21 mouse cellular contexts compared by ENCODE assay signal in the genomic region with DNA sequence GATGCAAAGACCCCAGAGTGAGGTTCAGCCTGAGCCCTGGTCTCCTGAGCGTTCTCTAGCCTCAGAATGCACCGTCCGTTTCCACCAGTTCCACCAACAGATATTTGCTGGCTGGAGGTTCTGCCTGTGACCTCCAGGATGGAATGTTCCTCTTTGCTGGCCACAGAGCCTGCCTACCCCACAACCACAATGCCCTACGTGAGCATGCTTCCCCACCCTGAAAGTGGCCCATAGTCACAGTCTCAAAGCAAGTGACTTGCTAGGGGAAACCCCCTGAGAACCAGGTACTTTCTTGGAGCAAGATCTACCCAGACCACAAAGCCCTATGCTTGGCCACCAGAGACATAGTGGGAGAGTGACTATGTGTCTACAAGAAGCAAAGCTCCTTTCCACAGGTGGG. TPM values are rescaled to one million over a fixed set of nuclear protein-coding genes. Genes with fewer than 3 reads are reported as not detected.
DNase-seq lines count a peak whose midpoint lies in the region; ATAC-seq lines count a peak whose summit lies in the region.
"Had no signal": no experiment of that assay in that cellular context is flagged by ENCODE, and none has a peak within 500 bp of the region (broad histone marks: within the 10 kb centered on the region; RNA-seq: fewer than 3 reads in every experiment).

No protein-coding gene starts in this region.

- ATAC-seq in granulocyte monocyte progenitor cell, adult 5-6 weeks (replicated peaks; ENCODE audit: poor library complexity, severe bottlenecking) = peak; percentile 74
- peak; percentile 50; the same call in 1 of the 2 replicates for ATAC-seq in megakaryocyte progenitor cell, adult 5-6 weeks (replicated peaks; ENCODE audit: poor library complexity)
- ATAC-seq: forebrain, embryonic 15.5 days; intestine, embryonic 15.5 days; Patski had no signal

- peak; percentile 70 for DNase-seq in heart, adult 11 months
- no peak for DNase-seq in heart, postnatal 4 days
- DNase-seq in kidney, adult 18-20 months = no peak
- no peak for DNase-seq in thymus, postnatal 25 days
- DNase-seq: adrenal gland, postnatal 10 days; adrenal gland, postnatal 36 days; cerebellum, adult 2 months; cerebellum, adult 9-11 months; cerebellum, postnatal 25 days; embryo, embryonic 11 days; gastrocnemius, postnatal 25 days had no signal

RNA-seq across cellular contexts. Expression of a gene that starts 11.7 kb away (rescaled TPM):
- under 1 TPM; 0.56 to 0.88 TPM for total RNA-seq in heart, postnatal 4 days (2021)
- not detected in 2 replicates for total RNA-seq in granulocyte monocyte progenitor cell, adult 5-6 weeks (2014; fragmentation: Nextera tagmentation)
- total RNA-seq in granulocyte monocyte progenitor cell, adult 5-6 weeks (2017) = not detected in 2 replicates
- total RNA-seq in megakaryocyte progenitor cell, adult 5-6 weeks (2015) = not detected in 2 replicates
- total RNA-seq in megakaryocyte progenitor cell, adult 5-6 weeks (2017) = not detected in 2 replicates
- total RNA-seq: G1E; gastrocnemius, adult 8-10 months; gastrocnemius, postnatal 25 days had no signal

RNA-seq across cellular contexts. Expression of a gene that starts 21.7 kb away (rescaled TPM):
- total RNA-seq in heart, postnatal 4 days (2021) = not detected
- not detected in 2 replicates for total RNA-seq in granulocyte monocyte progenitor cell, adult 5-6 weeks (2014; fragmentation: Nextera tagmentation)
- total RNA-seq in granulocyte monocyte progenitor cell, adult 5-6 weeks (2017) = not detected in 2 replicates
- not detected in 2 replicates for total RNA-seq in megakaryocyte progenitor cell, adult 5-6 weeks (2015)
- not detected in 2 replicates for total RNA-seq in megakaryocyte progenitor cell, adult 5-6 weeks (2017)
- total RNA-seq: adrenal gland, adult 18-20 months; adrenal gland, postnatal 10 days; adrenal gland, postnatal 36 days; G1E; gastrocnemius, adult 8-10 months; gastrocnemius, postnatal 25 days; heart, adult 8-10 months; heart, postnatal 25 days had no signal

RNA-seq across cellular contexts. Expression of a gene that starts 33.4 kb away (rescaled TPM):
- not detected for total RNA-seq in heart, postnatal 4 days (2021)
- not detected in 2 replicates for total RNA-seq in granulocyte monocyte progenitor cell, adult 5-6 weeks (2014; fragmentation: Nextera tagmentation)
- total RNA-seq in granulocyte monocyte progenitor cell, adult 5-6 weeks (2017) = not detected in 2 replicates
- total RNA-seq in megakaryocyte progenitor cell, adult 5-6 weeks (2015) = not detected in 2 replicates
- total RNA-seq in megakaryocyte progenitor cell, adult 5-6 weeks (2017) = not detected in 2 replicates
- total RNA-seq: adrenal gland, adult 18-20 months; adrenal gland, postnatal 36 days; gastrocnemius, adult 8-10 months; gastrocnemius, postnatal 25 days; heart, postnatal 25 days had no signal

RNA-seq across cellular contexts. Expression of a gene that starts 53.4 kb away (rescaled TPM):
- total RNA-seq in heart, postnatal 4 days (2021) = not detected
- not detected in 2 replicates for total RNA-seq in granulocyte monocyte progenitor cell, adult 5-6 weeks (2014; fragmentation: Nextera tagmentation)
- total RNA-seq in granulocyte monocyte progenitor cell, adult 5-6 weeks (2017) = not detected in 2 replicates
- not detected in 2 replicates for total RNA-seq in megakaryocyte progenitor cell, adult 5-6 weeks (2015)
- not detected in 2 replicates for total RNA-seq in megakaryocyte progenitor cell, adult 5-6 weeks (2017)
- total RNA-seq: adrenal gland, adult 18-20 months; adrenal gland, postnatal 10 days; adrenal gland, postnatal 36 days; gastrocnemius, adult 8-10 months; gastrocnemius, postnatal 25 days; heart, postnatal 25 days had no signal
